8 mouse cellular contexts compared by ENCODE assay signal in the genomic region with DNA sequence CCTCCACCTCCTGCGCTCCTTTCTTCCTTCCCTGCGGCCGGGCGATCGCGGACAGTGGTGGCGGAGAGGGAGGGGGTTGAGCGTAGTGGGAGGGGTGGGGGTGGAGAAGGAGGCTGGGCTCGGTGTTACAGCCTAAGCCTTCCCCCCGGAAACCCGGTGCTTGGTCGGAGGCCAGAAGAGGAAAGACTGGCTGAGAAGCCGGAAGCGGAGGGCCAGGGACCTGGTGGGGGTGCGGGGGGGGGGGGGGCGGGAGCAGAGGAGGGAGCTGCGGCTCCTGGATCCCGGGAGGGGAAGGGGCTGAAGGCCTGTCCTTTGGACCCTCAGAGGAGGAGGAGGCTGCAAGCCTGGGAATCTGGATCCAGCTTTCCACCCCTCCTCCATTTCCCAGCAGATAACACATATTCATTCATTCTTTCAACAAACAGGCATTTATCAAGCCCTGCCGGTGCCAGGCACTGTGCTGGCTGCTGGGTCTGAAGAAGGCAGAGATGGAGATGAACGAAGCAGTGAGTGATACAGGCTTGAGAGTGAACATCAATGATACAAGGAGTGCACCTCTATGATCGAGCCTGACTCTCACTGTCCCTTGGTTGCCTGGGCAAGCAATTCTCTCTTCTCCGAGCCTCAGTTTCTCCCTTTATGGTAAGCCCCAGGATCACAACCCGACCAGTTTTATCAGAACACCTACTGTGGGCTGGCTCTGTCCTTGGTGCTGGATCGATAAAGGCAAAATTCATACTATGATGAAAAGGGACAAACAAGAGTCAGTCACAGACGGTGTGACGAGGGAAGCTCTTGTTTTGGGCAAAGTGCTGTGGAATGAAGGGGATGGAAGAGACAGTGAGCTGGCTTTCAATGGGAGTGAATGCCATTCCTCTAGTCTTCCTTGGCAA. TPM values are rescaled to one million over a fixed set of nuclear protein-coding genes. Genes with fewer than 3 reads are reported as not detected.
DNase-seq lines count a peak whose midpoint lies in the region; ATAC-seq and TF ChIP-seq lines count a peak whose summit lies in the region.

A gene (minus strand): TSS at position 156 of the 893 bp plus-strand sequence.

- intact Hi-C loops in heart, postnatal 10 days (cut with DNase I) = loop anchor here (2.0 kb wide), 2 partner anchors 15 to 55 kb away; a partner anchor contains a TSS

- peaks cover 51% of the 10 kb centered on the region for H3K27me3 ChIP-seq in E14TG2a.4 (ENCODE audit: insufficient read depth, low read length)
- H3K27me3 ChIP-seq in forebrain, embryonic 14.5 days (replicated peaks; ENCODE audit: control insufficient read depth, insufficient read depth, low read length) = no peaks in the 10 kb centered on the region
- H3K27me3 ChIP-seq in liver, postnatal 0 days (ENCODE audit: insufficient read depth, low read length) = no peaks in the 10 kb centered on the region
- H3K27me3 ChIP-seq in neural tube, embryonic 14.5 days (ENCODE audit: control insufficient read depth, insufficient read depth, low read length) = no peaks in the 10 kb centered on the region

- 5% methylated on average over 15 of the region's 26 CpGs for WGBS in forebrain, embryonic 14.5 days
- WGBS in liver, postnatal 0 days (ENCODE audit: insufficient replicate concordance) = 9% methylated on average over 15 of the region's 26 CpGs
- 6% methylated on average over 11 of the region's 26 CpGs for WGBS in neural tube, embryonic 14.5 days

- H3K9ac ChIP-seq in forebrain, embryonic 14.5 days (ENCODE audit: low read length) = peak within 1 kb of the TSS; percentile 93
- H3K9ac ChIP-seq in liver, postnatal 0 days (replicated peaks) = peak within 1 kb of the TSS; percentile 76
- H3K9ac ChIP-seq in neural tube, embryonic 14.5 days (replicated peaks; ENCODE audit: low read depth, low read length) = peak within 1 kb of the TSS; percentile 78

- peak; percentile 95 for DNase-seq in forebrain, embryonic 14.5 days (ENCODE audit: low spot score)
- DNase-seq in heart, postnatal 10 days = peak; percentile 94 to 97
- peak; percentile 96 to 97 for DNase-seq in kidney, postnatal 4 days
- peak; percentile 89 for DNase-seq in liver, postnatal 0 days
- DNase-seq in testis, postnatal 14 days (ENCODE audit: low spot score) = peak; percentile 88

- H3K27ac ChIP-seq in brown adipose tissue, adult 24 weeks (replicated peaks; ENCODE audit: low read depth, low read length) = 0 out of 2 replicates have a peak within 1 kb of the TSS, but pooled peaks have one; percentile 19
- H3K27ac ChIP-seq in forebrain, embryonic 14.5 days (ENCODE audit: low read depth, low read length) = peak within 1 kb of the TSS; percentile 73
- 0 out of 2 replicates have a peak within 1 kb of the TSS, but pooled peaks have one; percentile 6 for H3K27ac ChIP-seq in liver, postnatal 0 days (ENCODE audit: low read depth)
- peak within 1 kb of the TSS; percentile 78 for H3K27ac ChIP-seq in neural tube, embryonic 14.5 days (ENCODE audit: low read depth, low read length)

- peak within 1 kb of the TSS; percentile 77 for H3K4me3 ChIP-seq in E14TG2a.4 (replicated peaks; ENCODE audit: low read length)
- peak within 1 kb of the TSS; percentile 90 for H3K4me3 ChIP-seq in brown adipose tissue, adult 24 weeks (ENCODE audit: insufficient read depth, low read depth, low read length)
- peak within 1 kb of the TSS; percentile 80 for H3K4me3 ChIP-seq in forebrain, embryonic 14.5 days (ENCODE audit: low read depth, low read length)
- H3K4me3 ChIP-seq in liver, postnatal 0 days (ENCODE audit: low read depth, low read length) = peak within 1 kb of the TSS; percentile 65
- H3K4me3 ChIP-seq in neural tube, embryonic 14.5 days (ENCODE audit: low read depth, low read length) = peak within 1 kb of the TSS; percentile 69

- TF ChIP-seq EP300 in liver, postnatal 0 days (IDR thresholded peaks at IDR 0.05; ENCODE audit: low read depth) = no peak

- peak within 1 kb of the TSS; percentile 69 for H3K4me2 ChIP-seq in forebrain, embryonic 14.5 days (ENCODE audit: low read length)
- peak within 1 kb of the TSS; percentile 78 for H3K4me2 ChIP-seq in liver, postnatal 0 days (ENCODE audit: low read depth, low read length)
- peak within 1 kb of the TSS; percentile 69 for H3K4me2 ChIP-seq in neural tube, embryonic 14.5 days (ENCODE audit: low read depth, low read length)

- H3K9me3 ChIP-seq in E14TG2a.4 (ENCODE audit: low read length) = 0 out of 2 replicates have a peak, but pooled peaks cover 3% of the 10 kb centered on the region
- H3K9me3 ChIP-seq in forebrain, embryonic 14.5 days (replicated peaks; ENCODE audit: control insufficient read depth, low read length) = no peaks in the 10 kb centered on the region
- H3K9me3 ChIP-seq in liver, postnatal 0 days (ENCODE audit: low read length) = no peaks in the 10 kb centered on the region
- no peaks in the 10 kb centered on the region for H3K9me3 ChIP-seq in neural tube, embryonic 14.5 days (ENCODE audit: control insufficient read depth, low read length)

- no peak for TF ChIP-seq CTCF in E14TG2a.4 (conservative IDR thresholded peaks at IDR 0.05; ENCODE audit: low read length)
- no peak for TF ChIP-seq CTCF in liver, postnatal 0 days (IDR thresholded peaks at IDR 0.05; ENCODE audit: low read depth)

- no peaks in the 10 kb centered on the region for H3K36me3 ChIP-seq in E14TG2a.4 (ENCODE audit: insufficient read depth, low read length)
- H3K36me3 ChIP-seq in forebrain, embryonic 14.5 days (ENCODE audit: control insufficient read depth, insufficient read depth, low read length) = peaks cover 30% of the 10 kb centered on the region
- H3K36me3 ChIP-seq in liver, postnatal 0 days (replicated peaks; ENCODE audit: insufficient read depth, low read length) = no peaks in the 10 kb centered on the region
- H3K36me3 ChIP-seq in neural tube, embryonic 14.5 days (ENCODE audit: control insufficient read depth, insufficient read depth, low read length) = peaks cover 14% of the 10 kb centered on the region

- peaks cover 48% of the 10 kb centered on the region for H3K4me1 ChIP-seq in E14TG2a.4 (replicated peaks; ENCODE audit: low read depth, low read length)
- peaks cover 8% of the 10 kb centered on the region for H3K4me1 ChIP-seq in brown adipose tissue, adult 24 weeks (ENCODE audit: control insufficient read depth, insufficient read depth, insufficient read length, low read length)
- peaks cover 10% of the 10 kb centered on the region for H3K4me1 ChIP-seq in forebrain, embryonic 14.5 days (ENCODE audit: control insufficient read depth, insufficient read depth, low read length)
- H3K4me1 ChIP-seq in liver, postnatal 0 days (ENCODE audit: insufficient read depth) = peaks cover 14% of the 10 kb centered on the region; the same call in 1 of the 2 replicates
- peaks cover 26% of the 10 kb centered on the region for H3K4me1 ChIP-seq in neural tube, embryonic 14.5 days (ENCODE audit: control insufficient read depth, insufficient read depth, low read length)

- peak; percentile 85 for ATAC-seq in forebrain, embryonic 14.5 days
- peak; percentile 92 for ATAC-seq in liver, postnatal 0 days
- ATAC-seq in neural tube, embryonic 14.5 days (ENCODE audit: low read depth) = peak; percentile 83

RNA-seq across cellular contexts. Expression of the gene that starts here (rescaled TPM):
- polyA plus RNA-seq in brown adipose tissue, adult 24 weeks (2012; ENCODE audit: insufficient read depth, insufficient read length, missing spikeins) = 5.3 and 6.3 TPM in 2 replicates
- polyA plus RNA-seq in forebrain, embryonic 14.5 days (2014; fragmentation: Nextera tagmentation; extraction: Ambion mirVana) = 37.9 and 52.9 TPM in 2 replicates
- total RNA-seq in heart, postnatal 10 days (2021) = 10 to 100 TPM; 18.4 to 19.1 TPM
- 3.2 and 4.0 TPM in 2 replicates for polyA plus RNA-seq in liver, postnatal 0 days (2015; fragmentation: Nextera tagmentation; extraction: Ambion mirVana)
- polyA plus RNA-seq in neural tube, embryonic 14.5 days (2014; fragmentation: Nextera tagmentation; extraction: Ambion mirVana) = 55.6 and 67.7 TPM in 2 replicates

Comparison
In these comparisons a context has a peak if more than half of its experiments do, and no peak if none do; other contexts are left out.
1. Peak in every context shown above with its lines: DNase-seq, ATAC-seq, H3K4me3 ChIP-seq and H3K27ac ChIP-seq.
2. H3K27ac ChIP-seq: peak in every context shown above with its lines; median percentile 78 in neural tube, embryonic 14.5 days; 73 in forebrain, embryonic 14.5 days; 19 in brown adipose tissue, adult 24 weeks; 6 in liver, postnatal 0 days.